Mouse (Mus musculus) liver, embryonic 12.5 days (tissue): ENCODE results near the gene Vmn2r90. TPM values are rescaled to one million over a fixed set of nuclear protein-coding genes. Genes with fewer than 3 reads are reported as not detected.

ENCODE experiments used
- ATAC-seq: fragments of 200-750 bp; cut with Nextera tagmentation; 2 replicates; pipeline ENCODE4 v1.8.0; 2017; ENCODE audit warnings: moderate number of reproducible peaks, mild to moderate bottlenecking, moderate library complexity
- H3K27ac ChIP-seq: fragments of 300-500 bp; sonication (generic); 2 replicates; pipeline ENCODE4 v1.5.1; 2016; ENCODE audit warnings: mild to moderate bottlenecking
- H3K27me3 ChIP-seq: fragments of 300-500 bp; sonication (generic); replicated peaks from 2 replicates; pipeline ENCODE4 v1.6.1; 2016; ENCODE audit warnings: mild to moderate bottlenecking, moderate library complexity
- H3K36me3 ChIP-seq: fragments of 300-500 bp; sonication (generic); 2 replicates; pipeline ENCODE4 v1.6.1; 2016; ENCODE audit warnings: mild to moderate bottlenecking, moderate library complexity
- H3K4me1 ChIP-seq: fragments of 300-500 bp; sonication (generic); 2 replicates; pipeline ENCODE4 v1.6.1; 2016
- H3K4me2 ChIP-seq: fragments of 300-500 bp; sonication (generic); 2 replicates; pipeline ENCODE4 v1.6.1; 2016; ENCODE audit warnings: mild to moderate bottlenecking, moderate library complexity
- H3K4me3 ChIP-seq: fragments of 300-500 bp; sonication (generic); 2 replicates; pipeline ENCODE4 v1.5.1; 2016; ENCODE audit warnings: mild to moderate bottlenecking, moderate library complexity
- H3K9ac ChIP-seq: fragments of 300-500 bp; sonication (generic); 2 replicates; pipeline ENCODE4 v1.6.1; 2016; ENCODE audit warnings: mild to moderate bottlenecking, moderate library complexity
- H3K9me3 ChIP-seq: fragments of 300-500 bp; sonication (generic); replicated peaks from 2 replicates; pipeline ENCODE4 v1.6.1; 2016; ENCODE audit warnings: mild to moderate bottlenecking, moderate library complexity
- WGBS: fragments of 180-500 bp; shearing (Covaris S2); methylation state at CpG from one replicate; pipeline ENCODE4 v1.1.7; 2016; ENCODE audit not compliant: insufficient replicate concordance; 5-methylcytosine and 5-hydroxymethylcytosine counted together
- polyA plus RNA-seq: library from polyadenylated mRNA; unstranded; fragments of >200 nt; fragmentation: Nextera tagmentation; extraction: Ambion mirVana; gene quantifications from 2 replicates; pipeline ENCODE4 v1.2.1, GENCODE M21; 2016

The Vmn2r90 gene
- polyA plus RNA-seq, 1 experiment from 2014 or later = not detected

DNA sequence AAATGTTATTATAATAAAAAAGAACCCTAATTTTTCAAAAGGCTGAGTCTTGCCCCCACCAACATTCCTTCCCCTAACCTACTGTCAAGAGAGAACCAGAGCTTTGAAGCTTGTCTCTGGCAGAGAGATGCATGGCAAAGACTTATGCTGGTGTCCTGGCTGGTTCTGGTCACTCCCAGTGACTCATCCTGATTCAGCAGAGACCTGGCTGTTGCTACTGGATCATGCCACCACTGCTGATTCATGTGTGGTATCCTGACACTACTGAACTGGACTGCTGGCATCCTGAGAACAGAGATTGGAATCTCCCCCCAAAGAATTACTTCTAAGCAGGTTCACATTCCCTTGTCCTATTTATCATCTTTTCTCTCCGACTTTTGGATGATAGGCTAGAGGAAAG lies 60.7 kb downstream of the Vmn2r90 start:
- ATAC-seq = no peak
- H3K9ac ChIP-seq = no peak overlapping the region
- no peaks in the 10 kb centered on the region for H3K4me1 ChIP-seq
- no peaks in the 10 kb centered on the region for H3K27me3 ChIP-seq
- WGBS = 16% methylated on average over 1 of the region's 1 CpGs
- no peaks in the 10 kb centered on the region for H3K36me3 ChIP-seq
- H3K9me3 ChIP-seq = no peaks in the 10 kb centered on the region
- no peak overlapping the region for H3K4me2 ChIP-seq
- no peak overlapping the region for H3K27ac ChIP-seq
- no peak overlapping the region for H3K4me3 ChIP-seq

GRCm38 (mm10) chr17:17766481-17766880 lies 62.9 kb downstream of the Vmn2r90 start:
- Histone ChIP-seq H3K4me1 (no peaks in the 10 kb centered on the region), H3K4me2 (no peak overlapping the region), H3K4me3 (no peak overlapping the region), H3K27ac (no peak overlapping the region), H3K9me3 (no peaks in the 10 kb centered on the region), H3K27me3 (no peaks in the 10 kb centered on the region), H3K9ac (no peak overlapping the region), H3K36me3 (no peaks in the 10 kb centered on the region)
- peak; percentile 35; the same call in 1 of the 2 replicates for ATAC-seq
- WGBS = 8% methylated on average over 3 of the region's 3 CpGs

Other genes starting within 250 kb of the Vmn2r90 start
- 3.8 and 4.2 TPM in 2 replicates for gene Lnpep, start 78.7 kb upstream of the Vmn2r90 start, polyA plus RNA-seq
- 5.6 and 6.4 TPM in 2 replicates for gene Spaca6, start 123.4 kb downstream of the Vmn2r90 start, polyA plus RNA-seq
- gene Has1, start 151.5 kb downstream of the Vmn2r90 start, polyA plus RNA-seq = 0.13 and 0.14 TPM in 2 replicates
- 0.61 and 0.92 TPM in 2 replicates for gene Fpr1, start 180.2 kb downstream of the Vmn2r90 start, polyA plus RNA-seq
- 0.25 and 0.32 TPM in 2 replicates for gene Fpr2, start 184.1 kb downstream of the Vmn2r90 start, polyA plus RNA-seq
- gene Fpr3, start 184.1 kb downstream of the Vmn2r90 start, polyA plus RNA-seq = not detected in 2 replicates